Mouse (Mus musculus) intestine, embryonic 14.5 days (tissue): ENCODE data around the gene Eps8l2. TPM values are rescaled to one million over a fixed set of nuclear protein-coding genes. Genes with fewer than 3 reads are reported as not detected.

ENCODE experiments used
- ATAC-seq: fragments of 200-750 bp; cut with Nextera tagmentation; replicated peaks from 2 replicates; pipeline ENCODE4 v1.8.0; 2017; ENCODE audit warnings: low read depth, moderate number of reproducible peaks, moderate TSS enrichment, moderate library complexity; ENCODE audit not compliant: low FRiP score, low TSS enrichment
- DNase-seq: peaks from one replicate; pipeline ENCODE4 v3.0.0-alpha.2; 2018; ENCODE audit warnings: low spot score
- H3K27ac ChIP-seq: fragments of 300-500 bp; sonication (generic); 2 replicates; pipeline ENCODE4 v1.5.1; 2014; ENCODE audit warnings: low read depth, mild to moderate bottlenecking, control low read depth
- H3K27me3 ChIP-seq: fragments of 300-500 bp; sonication (generic); replicated peaks from 2 replicates; pipeline ENCODE4 v1.6.1; 2014; ENCODE audit warnings: low read length, control low read depth; ENCODE audit not compliant: control insufficient read depth, insufficient read depth
- H3K36me3 ChIP-seq: fragments of 300-500 bp; sonication (generic); 2 replicates; pipeline ENCODE4 v1.6.1; 2014; ENCODE audit warnings: low read length, control low read depth; ENCODE audit not compliant: control insufficient read depth, insufficient read depth
- H3K4me1 ChIP-seq: fragments of 300-500 bp; sonication (generic); replicated peaks from 2 replicates; pipeline ENCODE4 v1.6.1; 2014; ENCODE audit warnings: low read length, control low read depth, mixed read lengths; ENCODE audit not compliant: control insufficient read depth, insufficient read depth
- H3K4me2 ChIP-seq: fragments of 300-500 bp; sonication (generic); 2 replicates; pipeline ENCODE4 v1.6.1; 2014; ENCODE audit warnings: low read length
- H3K4me3 ChIP-seq: fragments of 300-500 bp; sonication (generic); 2 replicates; pipeline ENCODE4 v1.5.1; 2014; ENCODE audit warnings: low read depth, low read length, control low read depth, mixed read lengths
- H3K9ac ChIP-seq: fragments of 300-500 bp; sonication (generic); 2 replicates; pipeline ENCODE4 v1.6.1; 2014; ENCODE audit warnings: mild to moderate bottlenecking, low read length
- H3K9me3 ChIP-seq: fragments of 300-500 bp; sonication (generic); 2 replicates; pipeline ENCODE4 v1.6.1; 2016; ENCODE audit warnings: low read length, control low read depth; ENCODE audit not compliant: control insufficient read depth
- WGBS: fragments of 180-500 bp; shearing (Covaris S2); extraction: QIAGEN DNeasy Blood & Tissue Kit; methylation state at CpG from one replicate; pipeline ENCODE4 v1.1.7; 2014; 5-methylcytosine and 5-hydroxymethylcytosine counted together
- polyA plus RNA-seq: library from polyadenylated mRNA; unstranded; fragments of >200 nt; fragmentation: Nextera tagmentation; extraction: Ambion mirVana; gene quantifications from 2 replicates; pipeline ENCODE4 v1.2.1, GENCODE M21; 2014

Gene Eps8l2
- polyA plus RNA-seq, 1 experiment from 2014 or later = 61.2 TPM

- no peak overlapping the region for H3K27ac ChIP-seq
- H3K27me3 ChIP-seq = no peaks in the 10 kb centered on the region
- peaks cover 8% of the 10 kb centered on the region for H3K4me1 ChIP-seq
- WGBS = 39% methylated on average over 2 of the region's 2 CpGs
- no peak overlapping the region for H3K4me2 ChIP-seq
- no peaks in the 10 kb centered on the region for H3K9me3 ChIP-seq
- ATAC-seq = no peak
- H3K4me3 ChIP-seq = no peak overlapping the region
- H3K36me3 ChIP-seq = no peaks in the 10 kb centered on the region
- H3K9ac ChIP-seq = no peak overlapping the region
- DNase-seq = no peak
Measured at GRCm38 (mm10) chr7:141387807-141388486, 49.3 kb downstream of the Eps8l2 start.

GRCm38 (mm10) chr7:141388487-141389109 is 49.9 kb downstream of the Eps8l2 start:
- H3K27me3 ChIP-seq = no peaks in the 10 kb centered on the region
- 43% methylated on average over 3 of the region's 3 CpGs for WGBS
- no peak for ATAC-seq

DNA sequence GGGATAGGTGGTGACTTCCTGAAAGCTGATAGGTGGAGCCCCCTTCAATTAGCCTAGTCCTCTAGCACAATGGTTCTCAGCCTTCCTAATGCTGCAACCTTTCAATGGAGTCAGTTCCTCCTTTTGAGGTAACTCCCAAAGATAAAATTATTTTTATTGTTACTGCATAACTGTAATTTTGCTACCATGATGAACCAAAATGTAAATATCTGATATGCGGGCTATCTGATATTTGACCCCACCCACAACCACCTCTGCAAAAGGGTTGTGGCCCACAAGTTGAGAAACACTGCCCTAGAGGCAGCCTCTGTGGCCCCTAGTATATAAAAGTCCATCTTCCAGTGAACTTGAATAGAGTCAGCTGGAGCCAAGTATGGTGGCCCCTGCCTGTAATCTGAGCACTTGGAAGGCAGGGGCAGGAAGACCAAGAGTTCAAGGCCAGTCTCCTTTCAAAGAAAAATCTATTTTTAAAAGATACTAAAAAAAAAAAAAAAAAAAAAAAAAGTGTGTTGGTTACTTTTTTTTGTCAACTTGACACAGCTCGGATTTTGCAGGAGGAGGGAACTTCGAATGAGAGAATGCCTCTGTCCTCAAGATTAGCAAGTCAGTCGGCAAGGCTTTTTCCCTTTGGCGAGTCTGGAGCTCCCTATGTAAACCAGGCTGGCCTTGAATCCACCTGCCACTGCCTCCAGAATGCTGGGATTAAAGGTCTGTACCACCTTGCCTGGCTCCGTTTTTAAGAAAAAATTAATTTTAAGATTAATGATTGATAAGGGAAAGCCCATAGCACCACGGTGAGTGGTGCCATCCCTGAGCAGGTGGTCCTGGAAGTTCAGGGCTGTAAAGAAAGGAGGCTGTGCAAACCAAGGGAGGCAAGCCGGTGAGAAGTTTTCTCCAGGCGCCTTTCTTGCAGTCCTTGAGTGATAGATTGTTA is 51.9 kb downstream of the Eps8l2 start:
- Histone ChIP-seq H3K9ac (no peak overlapping the region), H3K27me3 (no peaks in the 10 kb centered on the region), H3K36me3 (0 out of 2 replicates have a peak, but pooled peaks cover under 1% of the 10 kb centered on the region), H3K4me2 (peak overlapping the region; percentile 69; the same call in 1 of the 2 replicates), H3K4me1 (peaks cover 9% of the 10 kb centered on the region), H3K9me3 (no peaks in the 10 kb centered on the region), H3K27ac (no peak overlapping the region), H3K4me3 (peak overlapping the region; percentile 81; the same call in 1 of the 2 replicates)
- WGBS = 54% methylated on average over 9 of the region's 9 CpGs
- DNase-seq = no peak
- no peak for ATAC-seq

More at GRCm38 (mm10) chr7:141388487-141389109, 49.9 kb downstream of the Eps8l2 start:
- DNase-seq = no peak
- Histone ChIP-seq H3K27ac (no peak overlapping the region), H3K4me3 (no peak overlapping the region), H3K9me3 (no peaks in the 10 kb centered on the region), H3K4me2 (no peak overlapping the region), H3K4me1 (peaks cover 9% of the 10 kb centered on the region), H3K9ac (no peak overlapping the region), H3K36me3 (no peaks in the 10 kb centered on the region)

DNA sequence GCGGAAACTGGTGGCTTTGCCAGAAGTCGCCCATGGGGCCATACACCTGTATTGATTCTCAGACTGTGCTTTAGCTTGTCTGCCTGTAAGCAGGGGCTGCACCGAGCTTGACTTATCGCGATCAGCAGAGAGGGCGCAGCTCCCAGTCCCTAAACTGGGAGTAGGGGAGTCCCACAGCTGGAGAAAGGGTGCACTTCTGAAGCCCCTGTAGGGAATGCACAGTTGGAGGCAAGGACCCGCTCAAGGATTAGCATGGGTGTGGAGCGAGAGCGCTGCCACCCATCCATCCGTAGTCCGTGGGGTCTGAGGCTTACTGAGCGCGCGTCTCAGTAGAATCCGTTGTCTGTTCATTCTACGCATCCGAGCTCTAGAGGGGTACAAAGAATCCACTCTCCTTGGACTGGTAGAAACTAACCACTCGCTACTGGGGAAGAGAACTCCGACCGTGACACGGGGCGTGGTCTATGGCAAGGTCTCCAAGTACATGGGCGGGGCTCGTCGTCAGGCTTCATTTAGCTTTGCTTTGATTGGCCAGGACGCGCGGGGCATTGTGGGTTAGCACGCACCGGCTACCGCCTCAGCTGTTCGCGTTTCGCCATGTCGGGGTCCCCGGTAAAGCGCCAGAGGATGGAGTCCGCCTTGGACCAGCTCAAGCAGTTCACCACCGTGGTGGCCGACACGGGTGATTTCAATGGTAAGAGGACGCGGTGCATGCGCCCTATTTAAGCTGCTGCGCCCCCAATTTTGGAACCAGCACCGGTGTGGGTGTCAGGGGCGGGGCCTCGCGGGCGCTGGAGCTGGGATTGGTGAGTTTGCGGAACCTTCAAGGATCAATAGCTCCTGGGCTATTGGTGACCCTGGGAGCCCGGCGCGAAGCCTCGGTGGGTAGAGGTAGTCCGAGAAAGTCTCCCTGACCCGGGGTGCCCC is 53.2 kb downstream of the Eps8l2 start, which contains the start of gene Taldo1:
Taldo1 (plus strand) TSS at position 575 of the 927 bp plus-strand sequence.
- DNase-seq = peak; percentile 97
- H3K4me1 ChIP-seq = peaks cover 9% of the 10 kb centered on the region
- peak within 1 kb of the TSS; percentile 81 for H3K4me3 ChIP-seq
- H3K27ac ChIP-seq = peak within 1 kb of the TSS; percentile 39
- H3K27me3 ChIP-seq = no peaks in the 10 kb centered on the region
- WGBS = under 1% methylated on average over 57 of the region's 57 CpGs
- no peaks in the 10 kb centered on the region for H3K9me3 ChIP-seq
- H3K36me3 ChIP-seq = peaks cover 13% of the 10 kb centered on the region
- H3K4me2 ChIP-seq = peak within 1 kb of the TSS; percentile 69
- H3K9ac ChIP-seq = peak within 1 kb of the TSS; percentile 49
- peak; percentile 91 for ATAC-seq

- peak; percentile 41 for ATAC-seq
Measured at GRCm38 (mm10) chr7:141392552-141393222, 54.0 kb downstream of the Eps8l2 start.

GRCm38 (mm10) chr7:141394158-141394557 is 55.5 kb downstream of the Eps8l2 start:
- ATAC-seq (no peak), DNase-seq (no peak)
- Histone ChIP-seq H3K9ac (no peak overlapping the region), H3K9me3 (no peaks in the 10 kb centered on the region), H3K36me3 (peaks cover 31% of the 10 kb centered on the region), H3K4me2 (no peak overlapping the region), H3K27ac (no peak overlapping the region), H3K27me3 (no peaks in the 10 kb centered on the region), H3K4me1 (peaks cover 9% of the 10 kb centered on the region), H3K4me3 (no peak overlapping the region)
- WGBS = 80% methylated on average over 7 of the region's 7 CpGs

More at GRCm38 (mm10) chr7:141392552-141393222, 54.0 kb downstream of the Eps8l2 start:
- Histone ChIP-seq H3K4me2 (peak overlapping the region; percentile 69), H3K27ac (no peak overlapping the region; the same call in 1 of the 2 replicates), H3K4me3 (peak overlapping the region; percentile 81), H3K36me3 (peaks cover 16% of the 10 kb centered on the region), H3K27me3 (no peaks in the 10 kb centered on the region), H3K9me3 (no peaks in the 10 kb centered on the region), H3K9ac (peak overlapping the region; percentile 49), H3K4me1 (peaks cover 9% of the 10 kb centered on the region)
- DNase-seq = no peak
- WGBS = 34% methylated on average over 9 of the region's 9 CpGs

DNA sequence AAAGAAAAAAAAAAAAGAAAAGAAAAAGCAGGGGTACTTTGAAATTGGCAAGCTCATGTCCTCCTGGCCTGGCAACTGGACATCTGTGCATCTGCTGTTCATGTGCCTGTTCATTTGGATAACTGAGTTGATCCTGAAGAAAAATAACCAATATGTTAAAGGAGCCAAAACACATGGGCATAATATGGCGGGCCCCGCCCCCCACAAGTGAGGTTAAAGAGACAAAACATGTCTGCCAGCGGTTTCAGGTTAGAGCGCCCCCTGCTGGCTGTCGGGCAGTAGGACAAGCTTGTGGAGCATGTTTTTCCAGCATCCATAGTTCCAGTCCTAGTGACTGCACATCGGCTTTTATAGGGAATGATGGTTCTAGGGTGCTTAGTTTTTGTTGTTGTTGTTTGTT is 56.1 kb downstream of the Eps8l2 start:
- Histone ChIP-seq H3K4me3 (no peak overlapping the region), H3K36me3 (peaks cover 36% of the 10 kb centered on the region), H3K9me3 (no peaks in the 10 kb centered on the region), H3K4me2 (no peak overlapping the region), H3K9ac (no peak overlapping the region), H3K27me3 (no peaks in the 10 kb centered on the region), H3K27ac (no peak overlapping the region), H3K4me1 (peaks cover 9% of the 10 kb centered on the region)
- DNase-seq (peak; percentile 78), ATAC-seq (no peak)
- 27% methylated on average over 6 of the region's 6 CpGs for WGBS
